Mouse (Mus musculus): ENCODE measurements around the gene Bgn.
A peak's percentile ranks its signal among the peaks of the same experiment; 100 is the strongest.

Bgn gene

DNA sequence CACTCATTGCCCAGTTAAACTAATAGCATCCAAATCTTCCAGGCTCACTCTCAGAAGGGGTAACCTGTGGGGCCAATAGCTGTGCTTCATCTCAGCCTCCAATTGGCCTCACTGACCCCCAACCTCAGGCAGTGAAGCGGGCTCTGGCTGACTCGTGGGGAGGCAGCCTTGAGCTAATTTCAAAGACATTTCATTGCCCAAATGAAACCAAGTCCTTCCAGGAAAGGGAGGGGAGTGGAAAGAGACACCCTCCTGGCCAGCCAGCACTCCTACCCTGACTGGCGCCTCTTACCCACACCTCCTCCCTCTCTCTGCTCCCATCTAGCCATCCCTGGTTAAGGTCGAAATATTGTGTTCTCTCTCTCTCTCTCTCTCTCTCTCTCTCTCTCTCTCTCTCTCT is 6.8 kb downstream of the Bgn start:
- DNase-seq (ENCODE audit: low spot score in 2 of 2), result no peak

DNA sequence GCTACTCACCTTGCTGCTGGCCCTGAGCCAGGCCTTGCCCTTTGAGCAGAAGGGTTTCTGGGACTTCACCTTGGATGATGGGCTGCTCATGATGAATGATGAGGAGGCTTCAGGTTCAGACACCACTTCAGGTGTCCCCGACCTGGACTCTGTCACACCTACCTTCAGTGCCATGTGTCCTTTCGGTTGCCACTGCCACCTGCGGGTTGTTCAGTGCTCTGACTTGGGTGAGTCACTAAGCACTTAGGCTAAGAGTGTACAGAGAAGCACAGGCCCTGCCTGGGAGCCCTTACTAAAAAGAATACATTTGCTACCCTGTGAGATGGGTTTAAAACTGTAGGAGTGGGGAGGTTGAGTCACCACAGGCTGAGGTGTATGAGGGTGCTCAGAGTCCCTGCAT is 7.4 kb downstream of the Bgn start:
- no peak for DNase-seq (ENCODE audit: low spot score in 2 of 2)

DNA sequence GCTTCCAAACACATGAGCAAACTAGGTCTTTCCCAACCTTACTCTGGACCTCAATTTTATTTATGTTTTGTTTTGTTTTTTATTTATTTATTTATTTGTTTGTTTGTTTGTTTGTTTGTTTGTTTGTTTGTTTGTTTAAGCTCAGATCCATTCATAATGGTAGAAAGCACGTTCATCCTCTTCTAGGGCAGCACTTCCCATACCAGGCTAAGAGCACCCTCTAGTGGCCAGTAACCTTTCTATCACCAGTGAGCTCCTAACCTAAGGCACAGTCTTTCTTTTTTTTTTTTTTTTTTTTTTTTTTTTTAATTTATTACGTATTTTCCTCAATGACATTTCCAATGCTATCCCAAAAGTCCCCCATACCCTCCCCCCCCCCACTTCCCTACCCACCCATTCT is 10.2 kb downstream of the Bgn start:
- DNase-seq (ENCODE audit: low spot score in 2 of 2), result peak; percentile 52 to 75

DNA sequence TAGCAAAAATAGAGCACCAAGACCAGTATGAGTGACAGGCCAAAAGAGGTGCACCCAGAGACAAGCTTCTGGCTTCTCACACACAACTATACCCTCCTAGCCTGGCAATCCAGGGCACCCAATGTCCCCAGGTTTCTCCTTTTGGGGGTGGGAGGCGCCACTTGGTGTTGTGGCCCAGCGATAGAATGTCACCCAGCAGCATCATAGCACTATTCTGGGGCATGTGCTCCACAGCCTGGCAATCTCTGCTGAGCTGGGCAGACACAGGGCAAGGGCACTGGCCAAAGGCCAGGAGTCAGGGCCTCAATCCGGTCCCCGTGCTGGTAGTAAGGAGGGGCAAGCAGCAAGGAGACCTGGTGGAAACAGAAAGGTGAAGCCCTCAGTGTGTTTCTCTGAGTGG is 13.3 kb downstream of the Bgn start:
- no peak for DNase-seq (ENCODE audit: low spot score in 2 of 2)

DNA sequence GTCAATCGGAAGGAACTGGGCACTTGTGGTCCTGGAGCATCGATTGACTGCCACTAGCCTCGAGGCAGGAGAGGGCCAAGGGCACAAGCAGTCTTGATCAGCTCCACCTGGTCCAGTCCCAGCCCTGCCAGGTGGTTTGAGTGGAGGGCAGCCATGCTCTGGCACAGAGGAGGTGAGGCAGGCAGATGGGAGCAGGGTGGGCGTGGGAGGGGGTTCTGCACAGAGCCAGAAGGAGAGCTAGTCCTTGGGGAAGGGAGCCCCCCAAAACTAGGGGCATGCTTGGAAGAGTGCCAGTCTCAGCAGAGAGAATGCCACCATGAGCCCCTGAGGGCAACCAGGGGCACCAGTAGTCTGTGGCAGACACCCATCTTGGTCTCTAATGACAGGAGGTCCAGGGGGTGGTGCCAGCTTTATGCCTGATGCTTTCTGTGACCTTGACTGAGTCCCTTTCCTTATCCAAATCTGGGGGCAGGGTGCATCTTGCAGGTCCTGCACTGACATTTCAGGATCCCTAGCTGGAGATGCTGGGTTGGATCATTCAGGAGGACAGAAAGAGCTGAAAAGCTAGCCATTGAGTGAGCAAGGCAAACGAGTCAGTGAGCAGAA is 21.8 kb downstream of the Bgn start:
- no peak for DNase-seq (ENCODE audit: low spot score in 2 of 2)

DNA sequence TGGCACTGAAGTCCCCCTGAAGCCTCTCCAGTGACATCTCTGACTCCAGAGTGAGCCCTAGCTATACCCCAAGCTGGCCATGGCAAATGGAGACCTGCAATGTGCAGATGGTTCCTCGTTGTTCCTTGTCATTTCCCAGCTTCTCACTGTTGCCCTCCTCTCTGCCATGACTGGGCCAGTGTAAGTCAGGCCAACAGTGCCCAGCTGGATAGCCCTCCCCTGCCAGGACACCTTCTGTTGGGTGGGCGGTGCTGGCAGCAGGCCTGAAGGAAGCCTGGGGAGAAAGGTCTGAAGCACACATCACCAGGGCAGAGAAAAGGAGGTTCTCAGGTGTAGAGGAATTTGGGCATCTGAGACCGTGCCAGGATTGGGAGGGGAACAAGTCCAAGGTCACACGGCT is 23.2 kb downstream of the Bgn start:
- no peak for DNase-seq (ENCODE audit: low spot score in 2 of 2)

DNA sequence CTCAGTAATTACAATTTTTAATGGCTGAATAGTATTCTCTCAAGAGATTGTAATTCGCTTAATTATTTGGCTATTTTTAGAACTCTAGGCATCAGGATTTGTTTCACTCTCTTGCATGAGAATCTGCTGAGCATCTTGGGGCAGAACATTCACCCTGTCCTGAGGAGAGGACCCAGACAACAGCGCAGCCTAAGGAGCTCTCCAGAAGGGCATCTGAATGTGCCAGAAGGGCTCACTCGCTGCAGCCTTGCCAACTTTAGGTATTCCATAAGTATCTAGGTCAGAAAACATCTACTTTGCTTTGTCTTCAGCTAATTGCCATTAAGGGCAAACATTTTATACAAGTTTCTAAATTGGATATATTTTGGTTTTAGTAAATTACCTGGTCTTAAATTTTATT is 25.8 kb downstream of the Bgn start:
- no peak for DNase-seq (ENCODE audit: low spot score in 2 of 2)

DNA sequence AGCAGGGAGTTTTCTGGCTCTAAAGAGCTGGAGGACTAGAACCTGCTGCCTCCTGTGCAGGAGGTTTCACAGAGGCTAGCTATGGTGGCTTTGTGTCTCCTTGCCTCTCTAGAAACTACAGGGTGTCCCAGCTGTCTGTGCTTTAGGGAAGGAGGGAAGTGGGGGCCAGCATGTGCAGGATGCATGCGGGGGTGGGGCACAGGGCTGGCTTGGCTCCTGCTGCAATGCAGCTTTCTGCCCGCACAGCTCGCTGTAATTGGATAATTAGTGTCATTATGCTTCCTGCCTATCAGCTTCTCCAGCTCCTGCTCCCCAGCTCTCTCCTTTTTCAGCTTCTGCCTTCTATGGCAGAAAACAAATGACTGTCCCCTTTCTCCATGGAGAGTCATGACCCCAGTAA is 29.5 kb downstream of the Bgn start:
- peak in 1 of 2 experiments; percentile 62 for DNase-seq (ENCODE audit: low spot score in 2 of 2)

DNA sequence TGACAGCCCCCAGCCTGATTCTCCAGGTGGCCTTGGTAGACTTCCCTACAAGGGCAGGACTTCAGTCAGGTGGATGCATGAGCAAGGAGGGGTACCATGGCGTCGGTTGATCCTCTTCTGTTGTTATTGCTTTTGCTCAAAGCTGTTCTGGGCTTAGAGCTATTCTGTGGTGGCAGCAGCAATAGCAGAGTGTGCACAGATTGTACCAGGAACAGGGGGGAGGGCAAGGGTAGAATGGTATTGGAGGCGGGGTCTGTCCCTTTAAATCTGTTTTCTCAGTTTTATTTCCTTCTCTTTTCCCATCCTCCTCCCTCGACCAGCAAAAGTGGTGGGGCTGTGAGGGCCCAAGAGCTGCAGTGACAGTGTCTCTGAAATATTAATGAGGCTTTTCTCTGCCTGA is 33.2 kb downstream of the Bgn start:
- DNase-seq (ENCODE audit: low spot score in 2 of 2), result no peak

DNA sequence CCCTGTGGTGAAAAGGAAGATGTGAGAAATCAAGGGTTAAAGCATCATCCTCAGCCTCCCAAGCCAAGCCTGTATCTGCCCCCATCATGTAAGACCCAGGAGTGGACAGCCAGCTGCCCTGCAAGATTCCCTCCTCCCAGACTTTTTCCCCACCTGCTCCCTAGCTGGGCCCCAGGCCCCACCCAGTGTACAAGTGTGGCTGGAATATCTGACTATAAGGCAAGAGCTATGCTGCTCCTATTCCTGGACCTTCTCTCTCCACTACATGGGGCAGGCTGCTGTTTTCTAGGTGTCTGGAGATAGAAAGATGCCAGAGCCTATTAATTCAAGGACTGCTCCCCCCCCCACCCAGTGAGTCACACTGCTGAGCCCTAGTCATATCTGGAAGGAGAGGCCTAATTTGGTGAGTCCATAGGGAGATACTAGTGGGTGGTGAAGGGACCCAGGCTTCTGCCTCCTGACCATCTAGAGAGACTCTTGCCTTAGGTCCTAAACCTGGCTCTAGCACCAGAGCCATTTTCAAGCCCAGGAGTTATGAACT is 33.7 kb downstream of the Bgn start:
- no peak for DNase-seq (ENCODE audit: low spot score in 2 of 2)

DNA sequence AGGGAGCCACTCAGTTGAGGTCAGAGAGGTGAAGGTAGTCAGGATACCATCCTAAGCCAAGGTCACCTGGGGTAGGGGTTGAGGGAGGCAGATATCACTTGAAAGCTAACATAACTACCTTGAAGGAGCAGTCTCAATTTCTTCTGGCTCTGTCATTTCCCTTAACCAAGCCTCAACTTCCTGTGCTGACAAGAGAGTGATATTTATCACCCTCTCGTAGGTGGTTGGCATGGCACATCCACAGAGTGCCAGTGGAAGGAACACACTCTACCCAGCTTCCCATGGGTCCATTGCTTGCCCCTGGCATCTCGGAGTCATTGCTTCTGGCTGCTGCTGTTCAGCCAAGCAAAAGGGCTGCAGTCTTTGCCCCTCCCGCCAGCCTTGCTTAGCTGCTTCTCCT is 37.3 kb downstream of the Bgn start:
- no peak for DNase-seq (ENCODE audit: low spot score in 2 of 2)

DNA sequence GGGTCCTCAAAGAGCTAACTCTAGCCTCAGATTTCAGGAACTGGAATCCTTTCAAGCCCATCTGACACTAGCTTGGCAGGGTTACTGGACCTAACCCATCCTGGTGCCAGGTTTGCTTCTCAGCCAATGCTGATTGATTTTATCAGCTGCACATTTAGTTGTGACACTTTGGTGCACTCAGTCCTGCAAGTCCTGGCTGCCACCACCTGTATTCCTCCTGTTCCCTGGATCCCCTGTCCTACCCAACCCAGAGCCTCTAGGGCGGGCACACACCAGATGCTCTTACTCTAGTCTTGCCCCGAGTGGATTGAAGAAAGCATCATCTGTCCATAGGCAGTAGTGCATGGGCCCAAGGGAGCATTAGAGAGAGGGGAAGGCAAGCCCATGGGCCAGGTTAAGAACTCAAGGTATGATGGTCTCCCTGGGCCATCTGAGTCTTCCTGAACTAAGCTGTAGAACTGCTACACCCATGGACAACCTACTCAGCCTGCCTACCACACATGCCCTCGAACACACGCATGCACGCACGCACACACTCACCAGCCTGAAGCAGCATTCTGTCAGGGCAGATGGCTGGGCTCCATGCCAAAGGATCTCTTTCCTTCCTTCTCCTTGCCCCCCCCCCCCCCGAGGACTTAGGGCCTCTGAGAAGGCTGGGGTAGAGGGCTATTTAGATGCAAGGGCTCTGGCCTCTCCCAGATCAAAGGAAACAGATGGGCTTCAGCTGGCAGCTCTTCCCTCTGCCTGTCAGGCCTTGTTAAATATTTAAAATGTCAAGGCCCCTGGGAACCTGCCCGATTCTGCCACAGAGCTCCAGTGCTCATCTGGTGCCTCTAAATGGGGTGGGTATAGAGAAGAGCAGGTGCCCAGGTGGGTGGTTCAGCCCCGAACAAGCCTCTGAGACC is 41.2 kb downstream of the Bgn start:
- peak; percentile 60 to 62 for DNase-seq (ENCODE audit: low spot score in 2 of 2)

DNA sequence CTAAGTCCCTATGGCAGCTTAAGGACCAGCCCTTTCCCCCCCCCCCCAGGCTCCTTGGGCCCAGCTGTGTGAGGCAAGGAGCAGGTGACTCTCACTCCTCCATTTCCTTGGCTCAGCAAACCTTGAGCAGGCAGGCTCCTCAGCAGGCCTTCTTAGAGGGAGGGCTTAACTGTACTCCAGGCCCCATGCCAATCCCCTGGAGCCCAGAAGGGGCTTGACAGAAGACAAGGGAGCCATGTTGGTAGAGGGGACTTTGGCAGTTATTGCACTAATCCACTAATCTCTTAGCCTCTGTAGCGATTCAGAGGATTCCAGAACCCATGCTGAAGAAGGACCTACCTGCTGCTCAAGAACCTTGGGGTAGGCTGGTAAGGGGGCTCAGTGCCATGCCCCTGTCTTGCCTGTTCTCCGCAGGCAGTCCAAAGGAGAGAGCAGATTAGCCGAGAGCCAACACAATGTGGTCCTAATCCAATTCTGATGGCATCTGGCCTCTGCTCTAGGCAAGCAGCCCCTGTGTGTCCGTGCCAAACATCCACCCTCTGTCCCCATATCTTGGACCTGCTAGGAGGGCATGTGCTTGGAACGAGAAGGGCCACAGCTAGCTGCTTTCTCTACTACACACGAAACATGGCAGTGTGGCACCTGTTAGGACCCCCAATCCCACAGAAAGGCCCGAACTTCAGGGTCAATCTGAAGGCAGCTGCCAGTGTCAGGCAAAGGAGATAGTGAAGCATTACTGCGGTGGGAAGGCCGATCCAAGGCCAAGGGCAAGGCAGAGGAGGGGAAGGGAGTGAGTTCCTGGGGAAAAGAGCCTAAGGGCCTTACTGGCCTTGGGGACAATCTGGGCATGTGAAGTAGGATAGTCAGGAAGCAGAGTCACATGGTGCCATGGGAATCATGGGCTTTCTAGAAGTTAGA is 42.1 kb downstream of the Bgn start:
- DNase-seq (ENCODE audit: low spot score in 2 of 2), result no peak

DNA sequence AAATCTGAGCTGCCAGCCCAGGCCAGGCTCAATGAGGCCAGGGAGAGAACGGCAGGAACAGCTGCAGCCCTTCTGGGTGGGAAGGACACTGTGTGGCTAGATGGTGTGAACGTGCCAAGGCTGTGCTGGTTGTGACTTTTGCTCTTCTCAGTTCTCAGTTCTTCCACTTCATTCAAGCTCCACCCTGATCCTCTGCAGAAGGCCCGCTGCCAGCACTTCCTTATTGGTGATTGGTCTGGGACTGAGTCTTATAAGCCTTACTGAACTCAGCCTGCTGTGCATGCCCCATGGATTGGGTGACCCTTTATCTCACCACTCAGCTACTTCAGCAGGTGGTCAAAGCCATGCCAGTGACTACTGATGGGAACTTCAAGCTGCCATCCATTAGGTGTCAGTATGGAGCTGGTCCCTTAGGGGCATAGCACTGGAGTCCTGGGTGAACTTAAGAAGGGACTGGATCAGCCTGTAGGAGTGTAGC is 43.0 kb downstream of the Bgn start:
- no peak for DNase-seq (ENCODE audit: low spot score in 2 of 2)

DNA sequence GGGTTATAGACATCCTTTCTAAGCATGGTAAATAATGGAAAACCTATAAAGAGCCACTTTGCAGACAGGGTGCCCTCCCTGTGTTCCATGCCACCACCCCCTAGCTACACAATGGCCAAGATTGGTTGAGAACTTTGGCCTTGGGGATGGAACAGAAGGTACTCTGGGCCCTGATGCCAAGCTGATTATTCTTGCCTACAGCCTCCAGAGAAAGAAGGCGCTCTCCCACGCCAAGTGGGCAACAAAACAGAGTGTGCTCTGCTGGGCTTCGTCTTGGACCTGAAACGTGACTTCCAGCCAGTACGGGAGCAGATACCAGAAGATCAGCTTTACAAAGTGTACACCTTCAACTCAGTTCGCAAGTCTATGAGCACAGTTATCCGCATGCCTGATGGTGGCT is 54.5 kb downstream of the Bgn start:
- DNase-seq (ENCODE audit: low spot score in 2 of 2), result no peak

DNA sequence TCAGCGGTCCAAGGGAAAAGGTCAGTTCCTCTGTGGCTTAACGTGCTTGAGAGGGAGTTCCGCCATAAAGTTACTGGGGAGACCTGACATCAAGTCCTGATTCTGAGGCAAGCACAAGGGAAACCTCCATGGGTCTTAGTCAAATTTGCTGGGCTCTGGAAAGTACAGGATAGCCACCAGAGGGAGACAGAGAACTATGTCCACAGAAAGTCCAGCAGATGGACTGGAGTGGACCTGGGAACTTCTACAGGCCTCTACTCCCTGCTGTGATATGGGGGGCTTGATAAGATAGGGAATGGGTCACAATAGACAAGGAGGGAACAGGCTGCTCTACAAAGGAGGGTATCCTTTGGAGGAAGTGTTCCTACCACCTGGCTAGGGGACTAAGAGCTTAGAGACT is 59.9 kb downstream of the Bgn start:
- DNase-seq (ENCODE audit: low spot score in 2 of 2), result no peak
